Mouse (Mus musculus) limb, embryonic 13.5 days (tissue): ENCODE data around the gene Mblac1. TPM values are rescaled to one million over a fixed set of nuclear protein-coding genes. Genes with fewer than 3 reads are reported as not detected.
"Not testable (repeated sequence)": the region's sequence is repeated elsewhere in the genome, so short reads cannot be mapped to it uniquely, and the experiment has no call there.

ENCODE experiments used
- ATAC-seq: fragments of 200-750 bp; cut with Nextera tagmentation; 2 replicates; pipeline ENCODE4 v1.8.0; 2017; ENCODE audit warnings: low read depth, moderate number of reproducible peaks, moderate TSS enrichment; ENCODE audit not compliant: low FRiP score
- H3K27ac ChIP-seq: fragments of 300-500 bp; sonication (generic); 2 replicates; pipeline ENCODE4 v1.5.1; 2015; ENCODE audit warnings: inconsistent platforms, mild to moderate bottlenecking, moderate library complexity
- H3K27me3 ChIP-seq: fragments of 300-500 bp; sonication (generic); 2 replicates; pipeline ENCODE4 v1.6.1; 2015; ENCODE audit warnings: mild to moderate bottlenecking, inconsistent platforms
- H3K36me3 ChIP-seq: fragments of 300-500 bp; sonication (generic); 2 replicates; pipeline ENCODE4 v1.6.1; 2015; ENCODE audit warnings: inconsistent platforms, mild to moderate bottlenecking, moderate library complexity
- H3K4me1 ChIP-seq: fragments of 300-500 bp; sonication (generic); 2 replicates; pipeline ENCODE4 v1.6.1; 2015; ENCODE audit warnings: inconsistent platforms
- H3K4me2 ChIP-seq: fragments of 300-500 bp; sonication (generic); replicated peaks from 2 replicates; pipeline ENCODE4 v1.6.1; 2015; ENCODE audit warnings: inconsistent platforms, mild to moderate bottlenecking, moderate library complexity
- H3K4me3 ChIP-seq: fragments of 300-500 bp; sonication (generic); 2 replicates; pipeline ENCODE4 v1.5.1; 2015; ENCODE audit warnings: moderate library complexity, mild to moderate bottlenecking, inconsistent platforms
- H3K9ac ChIP-seq: fragments of 300-500 bp; sonication (generic); 2 replicates; pipeline ENCODE4 v1.6.1; 2015; ENCODE audit warnings: mild to moderate bottlenecking, inconsistent platforms
- H3K9me3 ChIP-seq: fragments of 300-500 bp; sonication (generic); 2 replicates; pipeline ENCODE4 v1.6.1; 2016; ENCODE audit warnings: inconsistent platforms
- WGBS: fragments of 180-500 bp; shearing (Covaris S2); methylation state at CpG from one replicate; pipeline ENCODE4 v1.1.7; 2015; 5-methylcytosine and 5-hydroxymethylcytosine counted together
- polyA plus RNA-seq: library from polyadenylated mRNA; unstranded; fragments of >200 nt; fragmentation: Nextera tagmentation; extraction: Ambion mirVana; gene quantifications from 2 replicates; pipeline ENCODE4 v1.2.1, GENCODE M21; 2015

The Mblac1 gene
- polyA plus RNA-seq, 1 experiment from 2014 or later = 10.5 TPM

DNA sequence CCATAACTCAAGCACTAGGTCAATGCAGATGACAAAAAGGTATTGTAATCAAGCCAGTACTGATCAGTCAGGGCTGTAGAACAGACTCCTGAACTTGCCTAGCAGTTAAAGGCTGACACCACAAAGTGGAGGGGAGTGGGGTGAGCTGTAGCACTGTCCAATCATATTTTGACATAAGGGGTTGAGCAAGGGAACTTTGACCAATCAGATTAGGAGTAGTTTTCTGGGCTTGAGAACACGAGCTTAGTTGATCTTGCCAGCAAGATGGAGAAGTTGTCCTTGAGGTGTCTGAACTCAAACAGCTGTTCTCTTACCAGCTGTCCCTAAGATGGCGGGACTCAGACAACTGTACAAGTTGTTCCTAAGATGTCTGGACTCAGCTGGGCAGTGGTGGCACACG, 20.9 kb upstream of the Mblac1 start:
- Histone ChIP-seq H3K9me3 (no peaks in the 10 kb centered on the region), H3K36me3 (peaks cover 61% of the 10 kb centered on the region), H3K4me2 (peak overlapping the region; percentile 65), H3K4me1 (peaks cover 29% of the 10 kb centered on the region), H3K27ac (peak overlapping the region; percentile 86; the same call in 1 of the 2 replicates), H3K4me3 (peak overlapping the region; percentile 69), H3K9ac (peak overlapping the region; percentile 72; the same call in 1 of the 2 replicates), H3K27me3 (no peaks in the 10 kb centered on the region)
- ATAC-seq = no peak
- WGBS = 78% methylated on average over 3 of the region's 3 CpGs

DNA sequence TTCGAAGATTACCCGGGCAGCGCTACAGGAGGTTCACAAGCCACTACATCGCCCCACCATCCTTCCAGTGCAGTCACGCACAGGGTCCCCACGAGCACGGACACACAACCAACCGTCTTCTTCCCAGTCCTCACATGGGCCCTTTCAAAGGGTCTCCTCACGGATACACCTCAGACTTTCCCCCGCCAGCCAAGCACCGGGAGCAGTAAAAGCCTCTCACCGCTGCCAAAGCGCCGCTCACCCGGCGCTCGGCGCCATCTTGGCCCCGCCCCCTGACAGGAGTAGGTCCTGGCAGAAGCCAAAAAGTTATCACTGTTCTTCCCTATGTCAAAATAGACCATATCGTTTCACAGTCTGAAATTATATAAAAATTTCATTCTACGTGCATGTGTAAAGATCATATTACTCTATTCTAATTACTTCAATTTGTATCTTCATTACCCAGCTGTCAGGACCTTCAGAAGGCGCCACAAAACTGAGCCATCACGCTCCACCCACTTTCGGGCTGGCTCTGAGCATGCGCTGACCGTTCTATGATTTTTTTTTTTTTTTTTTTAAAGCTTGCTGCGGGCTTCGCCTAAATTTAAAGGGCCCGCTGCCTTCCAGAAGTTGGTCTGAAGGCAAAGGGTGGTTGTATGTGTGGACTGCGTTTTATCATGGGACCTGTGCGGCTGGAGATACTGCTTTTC, 7.0 kb upstream of the Mblac1 start, which contains the start of the genes Taf6 and Cnpy4:
Taf6 (minus strand) TSS at position 502 of the 689 bp plus-strand sequence.
Cnpy4 (plus strand) TSS at position 536 of the 689 bp plus-strand sequence.
- peak within 1 kb of the TSS; percentile 81 for H3K9ac ChIP-seq
- H3K27me3 ChIP-seq = no peaks in the 10 kb centered on the region
- peak within 1 kb of the TSS; percentile 85 for H3K27ac ChIP-seq
- H3K36me3 ChIP-seq = peaks cover 48% of the 10 kb centered on the region
- peaks cover 19% of the 10 kb centered on the region for H3K4me1 ChIP-seq
- H3K4me3 ChIP-seq = peak within 1 kb of the TSS; percentile 78
- H3K9me3 ChIP-seq = no peaks in the 10 kb centered on the region
- peak; percentile 86 for ATAC-seq
- WGBS = under 1% methylated on average over 31 of the region's 31 CpGs
- H3K4me2 ChIP-seq = peak within 1 kb of the TSS; percentile 72

DNA sequence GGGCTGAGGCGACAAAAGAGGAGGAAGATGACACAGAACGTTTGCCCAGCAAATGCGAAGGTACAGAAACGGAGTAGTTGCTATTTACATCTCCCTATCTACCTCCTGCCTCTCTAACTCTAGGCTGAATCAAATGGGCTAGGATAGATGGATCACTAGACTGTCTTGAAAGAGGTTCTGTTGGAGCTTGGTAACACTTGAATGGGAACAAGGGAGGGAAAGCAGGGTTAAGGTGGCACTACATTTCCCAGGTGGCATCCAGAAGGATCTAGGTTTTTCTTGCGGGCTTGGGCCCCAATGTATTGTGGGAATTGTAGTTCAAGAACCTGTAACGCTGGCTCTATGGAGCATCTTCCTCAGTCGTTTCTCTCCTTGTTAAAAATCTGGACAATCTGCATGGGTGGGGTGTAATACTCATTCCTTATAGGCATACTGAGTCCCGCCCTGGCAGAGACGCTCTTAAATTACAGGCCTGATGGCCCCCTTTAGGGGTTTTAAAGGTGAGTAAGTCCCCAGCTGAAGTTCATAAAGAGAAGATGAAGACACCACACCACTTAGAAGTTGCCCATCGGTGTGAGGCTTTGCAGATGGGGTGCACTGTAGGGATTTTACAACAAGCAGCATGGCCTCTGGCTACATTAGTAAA, 6.3 kb upstream of the Mblac1 start:
- Histone ChIP-seq H3K27ac (peak overlapping the region; percentile 78), H3K9ac (peak overlapping the region; percentile 81), H3K4me3 (peak overlapping the region; percentile 78), H3K36me3 (peaks cover 48% of the 10 kb centered on the region), H3K4me2 (peak overlapping the region; percentile 72), H3K4me1 (peaks cover 19% of the 10 kb centered on the region), H3K9me3 (no peaks in the 10 kb centered on the region), H3K27me3 (no peaks in the 10 kb centered on the region)
- peak; percentile 84 for ATAC-seq
- 1% methylated on average over 10 of the region's 10 CpGs for WGBS

DNA sequence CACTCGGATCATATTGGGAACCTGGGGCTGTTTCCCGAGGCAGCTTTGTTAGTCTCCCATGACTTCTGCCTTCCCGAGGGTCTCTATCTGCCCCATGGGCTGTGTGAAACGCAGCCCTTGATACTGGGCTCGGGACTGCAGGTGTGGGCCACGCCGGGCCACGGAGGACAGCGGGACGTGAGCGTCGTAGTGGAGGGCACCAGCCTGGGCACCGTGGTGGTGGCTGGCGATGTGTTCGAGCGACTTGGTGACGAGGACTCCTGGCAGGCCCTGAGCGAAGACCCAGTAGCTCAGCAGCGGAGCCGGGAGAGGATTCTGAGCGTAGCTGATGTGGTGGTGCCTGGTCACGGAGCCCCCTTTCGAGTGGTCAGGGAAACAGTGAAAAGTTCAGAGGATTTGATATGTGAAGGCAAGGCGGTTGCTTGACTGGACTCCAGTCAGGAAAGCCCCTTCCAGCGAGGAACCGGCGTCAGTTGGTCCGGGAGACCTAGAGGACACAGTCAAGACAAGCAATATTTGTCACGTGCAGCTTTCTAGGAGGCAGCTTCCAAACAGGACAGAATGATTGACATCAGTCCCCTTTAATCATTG, 736 bp downstream of the Mblac1 start:
- Histone ChIP-seq H3K4me1 (peaks cover 10% of the 10 kb centered on the region), H3K9ac (peak overlapping the region; percentile 86), H3K27ac (peak overlapping the region; percentile 83), H3K27me3 (no peaks in the 10 kb centered on the region), H3K9me3 (no peaks in the 10 kb centered on the region), H3K36me3 (peaks cover 32% of the 10 kb centered on the region), H3K4me3 (peak overlapping the region; percentile 75), H3K4me2 (peak overlapping the region; percentile 81)
- 2% methylated on average over 29 of the region's 29 CpGs for WGBS
- peak; percentile 57 for ATAC-seq

DNA sequence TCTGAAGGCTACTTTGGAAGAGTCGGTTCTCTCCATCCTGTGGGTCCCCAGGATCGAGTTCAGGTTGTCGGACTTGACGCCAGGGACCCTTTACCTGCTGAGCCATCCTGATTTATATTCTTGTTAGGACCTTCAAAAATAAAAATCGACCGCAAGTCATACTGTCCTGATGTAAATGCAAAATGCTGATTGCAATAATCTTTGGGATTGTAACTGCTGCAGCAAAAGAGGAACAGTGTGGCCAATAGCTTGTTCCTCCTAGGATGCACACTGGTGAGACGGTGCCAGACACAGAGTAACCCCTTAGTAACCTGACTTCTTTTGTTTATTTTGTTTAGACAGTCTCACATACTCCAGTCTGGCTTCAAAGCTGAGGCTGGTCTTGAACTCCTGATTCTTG, 1.3 kb downstream of the Mblac1 start:
- 78% methylated on average over 7 of the region's 7 CpGs for WGBS
- H3K4me3 ChIP-seq = peak overlapping the region; percentile 75
- 0 out of 2 replicates have a peak overlapping the region, but pooled peaks have one; percentile 86 for H3K9ac ChIP-seq
- no peaks in the 10 kb centered on the region for H3K27me3 ChIP-seq
- H3K9me3 ChIP-seq = no peaks in the 10 kb centered on the region
- H3K36me3 ChIP-seq = peaks cover 26% of the 10 kb centered on the region
- H3K4me1 ChIP-seq = peaks cover 10% of the 10 kb centered on the region
- H3K27ac ChIP-seq = no peak overlapping the region
- H3K4me2 ChIP-seq = peak overlapping the region; percentile 81
- no peak for ATAC-seq

DNA sequence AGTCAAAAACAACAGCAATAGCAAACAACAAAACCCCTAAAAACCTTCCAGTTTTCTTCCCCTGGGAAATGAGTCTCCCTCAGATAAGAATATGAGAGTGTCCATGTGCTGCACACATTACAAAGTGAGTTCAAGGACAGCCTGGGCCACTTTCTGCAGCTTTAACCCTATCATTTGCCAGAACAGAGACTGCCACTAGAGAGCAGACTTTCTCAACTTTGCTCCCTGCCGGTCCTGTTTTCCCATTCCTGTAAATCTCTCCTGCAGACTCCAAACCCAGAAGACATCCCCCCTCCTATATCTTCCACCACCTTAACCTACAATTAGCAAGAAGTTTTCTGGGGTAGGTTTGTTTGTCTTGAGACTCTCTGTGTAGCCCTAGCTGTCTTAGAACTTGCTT, 5.5 kb downstream of the Mblac1 start:
- no peak for ATAC-seq
- Histone ChIP-seq H3K9ac (no peak overlapping the region), H3K4me3 (no peak overlapping the region), H3K27ac (no peak overlapping the region), H3K36me3 (no peaks in the 10 kb centered on the region), H3K4me1 (peaks cover 10% of the 10 kb centered on the region), H3K9me3 (peaks cover 4% of the 10 kb centered on the region; the same call in 1 of the 2 replicates), H3K27me3 (no peaks in the 10 kb centered on the region), H3K4me2 (no peak overlapping the region)
- 15% methylated on average over 1 of the region's 1 CpGs for WGBS

DNA sequence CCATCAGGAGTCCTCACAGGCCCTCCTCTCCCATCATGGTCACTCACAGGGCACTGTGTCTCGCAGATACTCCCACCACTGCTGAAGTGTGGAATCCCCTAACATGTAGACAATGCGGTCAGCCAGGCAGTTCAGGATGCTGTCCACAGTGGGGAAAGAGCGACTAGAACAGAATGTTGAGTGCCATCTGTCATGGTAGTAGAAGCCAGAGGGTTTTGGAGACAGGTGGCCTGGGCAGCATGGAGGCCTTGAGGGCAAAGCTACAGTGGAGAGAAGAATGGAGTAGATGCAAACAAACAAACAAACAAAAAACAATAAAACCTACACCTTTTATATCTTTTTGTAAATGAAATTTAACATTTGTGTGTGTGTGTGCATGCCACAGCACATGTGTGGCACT, 8.0 kb downstream of the Mblac1 start:
- Histone ChIP-seq H3K4me2 (no peak overlapping the region), H3K27me3 (no peaks in the 10 kb centered on the region), H3K4me1 (no peaks in the 10 kb centered on the region), H3K9me3 (peaks cover 12% of the 10 kb centered on the region), H3K36me3 (no peaks in the 10 kb centered on the region), H3K9ac (no peak overlapping the region), H3K27ac (no peak overlapping the region), H3K4me3 (no peak overlapping the region)
- 88% methylated on average over 3 of the region's 3 CpGs for WGBS
- no peak for ATAC-seq

DNA sequence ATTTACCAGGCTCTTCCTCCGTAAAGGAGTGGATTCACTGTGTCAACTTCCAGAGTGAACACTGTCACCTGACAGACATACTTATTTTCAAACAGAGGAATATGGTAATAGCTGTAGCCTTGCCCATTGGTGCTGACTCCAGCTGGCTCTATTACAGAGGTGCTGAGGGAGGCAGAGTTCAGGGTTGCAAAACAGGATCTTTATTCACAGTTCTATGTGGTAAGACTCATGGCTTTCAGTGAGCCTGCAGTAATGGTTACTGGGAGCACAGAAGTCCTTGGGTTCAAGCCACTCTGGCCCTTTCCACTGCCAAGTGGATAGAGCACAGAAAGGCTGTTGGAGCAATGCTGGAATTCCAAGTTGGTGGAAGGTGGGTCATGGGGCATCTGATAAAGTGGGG, 13.1 kb downstream of the Mblac1 start:
- Histone ChIP-seq H3K36me3 (no peaks in the 10 kb centered on the region), H3K27me3 (no peaks in the 10 kb centered on the region), H3K4me3 (no peak overlapping the region), H3K4me2 (no peak overlapping the region), H3K9ac (no peak overlapping the region), H3K9me3 (peaks cover 12% of the 10 kb centered on the region), H3K4me1 (no peaks in the 10 kb centered on the region), H3K27ac (no peak overlapping the region)
- 84% methylated on average over 1 of the region's 1 CpGs for WGBS
- no peak for ATAC-seq

DNA sequence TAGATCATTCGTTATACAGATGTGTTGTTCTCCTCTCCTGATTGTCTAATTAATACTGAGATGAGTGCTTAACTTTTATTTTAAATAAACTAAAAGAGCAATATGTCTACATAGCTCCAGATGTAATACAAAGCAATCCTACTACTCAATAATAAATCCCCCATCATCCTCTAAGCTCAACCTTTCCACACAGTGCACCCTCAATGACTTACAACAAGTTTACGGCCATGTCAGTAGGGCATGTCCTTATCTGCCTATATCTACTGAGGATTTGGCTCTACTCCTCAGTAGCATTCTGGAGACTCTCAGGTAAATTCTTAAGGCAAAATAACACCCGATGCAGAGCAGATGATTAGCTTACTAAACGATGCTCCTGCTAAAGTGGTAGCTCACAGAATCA, 13.8 kb downstream of the Mblac1 start:
- ATAC-seq = no peak
- no peak overlapping the region for H3K9ac ChIP-seq
- 83% methylated on average over 4 of the region's 4 CpGs for WGBS

DNA sequence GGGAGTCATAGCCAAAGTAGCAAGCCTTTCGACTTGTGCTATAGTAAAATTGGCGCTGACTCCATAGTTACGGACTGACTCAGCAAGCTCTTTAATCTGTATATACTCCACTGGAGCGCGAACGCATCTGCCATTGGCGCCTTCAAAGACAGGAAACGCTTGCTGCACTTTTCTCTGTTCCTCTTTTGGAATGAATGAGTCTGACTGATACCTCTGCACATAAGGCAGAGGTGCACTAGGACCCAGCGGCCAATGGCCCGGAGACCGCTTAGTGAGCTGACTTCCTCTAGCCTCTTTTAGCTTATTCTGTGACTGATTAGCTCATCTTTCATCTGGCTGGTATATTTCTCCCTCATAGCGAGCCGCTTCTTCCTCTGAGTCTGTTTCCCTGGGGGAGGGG, 22.5 kb downstream of the Mblac1 start:
- ATAC-seq, H3K4me3 ChIP-seq, H3K4me1 ChIP-seq, H3K36me3 ChIP-seq, H3K9ac ChIP-seq, H3K27ac ChIP-seq, H3K27me3 ChIP-seq, H3K4me2 ChIP-seq: not testable (repeated sequence)
- peaks cover 31% of the 10 kb centered on the region for H3K9me3 ChIP-seq
- WGBS = 96% methylated on average over 13 of the region's 13 CpGs

More for the DNA sequence above, 13.8 kb downstream of the Mblac1 start:
- H3K4me1 ChIP-seq = no peaks in the 10 kb centered on the region
- no peak overlapping the region for H3K4me2 ChIP-seq
- peaks cover 12% of the 10 kb centered on the region for H3K9me3 ChIP-seq
- no peaks in the 10 kb centered on the region for H3K27me3 ChIP-seq
- no peaks in the 10 kb centered on the region for H3K36me3 ChIP-seq
- no peak overlapping the region for H3K27ac ChIP-seq
- no peak overlapping the region for H3K4me3 ChIP-seq

DNA sequence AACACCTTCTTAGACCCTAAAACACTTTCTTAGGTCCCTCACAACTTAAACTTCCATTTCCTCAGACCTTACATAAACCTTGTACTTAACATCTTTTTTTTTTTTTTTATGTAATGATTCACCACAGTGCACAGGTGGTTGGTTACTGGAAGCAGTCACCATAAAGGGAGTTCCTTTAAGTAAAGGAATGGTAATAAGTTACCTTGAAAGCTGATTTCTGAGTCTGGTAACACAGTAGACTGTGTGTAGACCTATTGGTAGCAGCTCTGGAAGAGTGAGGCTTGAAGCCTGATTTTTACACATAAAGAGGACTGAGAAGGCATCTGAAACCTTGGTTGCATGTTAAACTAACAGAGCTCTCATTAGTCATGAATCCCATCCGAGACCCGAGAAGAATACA, 25.8 kb downstream of the Mblac1 start:
- H3K4me2 ChIP-seq = no peak overlapping the region
- H3K9me3 ChIP-seq = peaks cover 25% of the 10 kb centered on the region
- no peak overlapping the region for H3K9ac ChIP-seq
- no peaks in the 10 kb centered on the region for H3K4me1 ChIP-seq
- H3K27me3 ChIP-seq = no peaks in the 10 kb centered on the region
- no peak overlapping the region for H3K27ac ChIP-seq
- WGBS = 67% methylated on average over 2 of the region's 2 CpGs
- no peaks in the 10 kb centered on the region for H3K36me3 ChIP-seq
- H3K4me3 ChIP-seq = no peak overlapping the region
- no peak for ATAC-seq

DNA sequence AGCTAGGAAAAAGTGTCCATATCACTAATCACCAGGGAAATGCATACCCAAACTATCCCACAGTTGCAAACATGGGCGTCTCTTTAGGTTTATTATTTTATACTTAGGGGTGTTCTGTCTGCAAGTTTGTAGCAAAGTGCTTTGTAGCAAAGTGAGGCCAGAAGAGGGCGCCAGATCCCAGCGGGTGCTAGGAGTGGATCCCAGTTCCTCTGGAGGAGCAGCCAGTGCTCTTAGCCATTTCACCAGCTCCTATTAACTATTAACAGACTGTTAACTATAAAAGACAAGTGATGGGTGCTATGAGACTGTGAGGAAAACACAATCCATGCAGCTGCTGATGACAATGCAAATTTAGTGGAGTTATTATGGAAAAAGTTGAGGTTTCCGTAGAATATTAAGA, 28.0 kb downstream of the Mblac1 start:
- Histone ChIP-seq H3K9me3 (peaks cover 3% of the 10 kb centered on the region), H3K4me2 (no peak overlapping the region), H3K9ac (no peak overlapping the region), H3K4me3 (no peak overlapping the region), H3K27ac (no peak overlapping the region), H3K36me3 (no peaks in the 10 kb centered on the region), H3K4me1 (no peaks in the 10 kb centered on the region), H3K27me3 (no peaks in the 10 kb centered on the region)
- WGBS = 22% methylated on average over 4 of the region's 4 CpGs
- no peak for ATAC-seq
